Mouse (Mus musculus): Measurements from ENCODE around the gene Tbc1d10b. TPM values are rescaled to one million over a fixed set of nuclear protein-coding genes. Genes with fewer than 3 reads are reported as not detected.
A peak's percentile ranks its signal among the peaks of the same experiment; 100 is the strongest.
"Not testable (repeated sequence)": the region's sequence is repeated elsewhere in the genome, so short reads cannot be mapped to it uniquely, and the experiment has no call there.

Gene Tbc1d10b
- polyA plus RNA-seq, 1 experiment from 2014 or later: 8.6 TPM

GRCm38 (mm10) chr7:127181724-127182123, 26.5 kb downstream of the Tbc1d10b start:
- TF ChIP-seq CTCF (IDR thresholded peaks at IDR 0.05; ENCODE audit: low read depth): peak; percentile 50
- DNase-seq; H3K4me3 ChIP-seq (ENCODE audit: low read depth, low read length); H3K27ac ChIP-seq (ENCODE audit: low read depth); ATAC-seq; H3K36me3 ChIP-seq (replicated peaks; ENCODE audit: insufficient read depth, low read length); H3K9me3 ChIP-seq (ENCODE audit: low read length); H3K4me2 ChIP-seq (ENCODE audit: low read depth, low read length); H3K9ac ChIP-seq (replicated peaks); H3K27me3 ChIP-seq (ENCODE audit: insufficient read depth, low read length): not testable (repeated sequence)
- 29% methylated on average over 3 of the region's 3 CpGs for WGBS (ENCODE audit: insufficient replicate concordance)
- peaks cover 12% of the 10 kb centered on the region for H3K4me1 ChIP-seq (ENCODE audit: insufficient read depth)

GRCm38 (mm10) chr7:127180783-127181182, 27.5 kb downstream of the Tbc1d10b start:
- Histone ChIP-seq H3K27me3 (ENCODE audit: insufficient read depth, low read length) (no peaks in the 10 kb centered on the region), H3K9ac (replicated peaks) (no peak overlapping the region), H3K4me3 (ENCODE audit: low read depth, low read length) (no peak overlapping the region), H3K4me2 (ENCODE audit: low read depth, low read length) (no peak overlapping the region), H3K27ac (ENCODE audit: low read depth) (no peak overlapping the region), H3K4me1 (ENCODE audit: insufficient read depth) (peaks cover 12% of the 10 kb centered on the region), H3K9me3 (ENCODE audit: low read length) (no peaks in the 10 kb centered on the region), H3K36me3 (replicated peaks; ENCODE audit: insufficient read depth, low read length) (no peaks in the 10 kb centered on the region)
- DNase-seq (no peak), ATAC-seq (no peak)
- WGBS (ENCODE audit: insufficient replicate concordance): 41% methylated on average over 2 of the region's 2 CpGs
- no peak for TF ChIP-seq CTCF (IDR thresholded peaks at IDR 0.05; ENCODE audit: low read depth)
- no peak for TF ChIP-seq EP300 (IDR thresholded peaks at IDR 0.05; ENCODE audit: low read depth)

GRCm38 (mm10) chr7:127176937-127177336, 31.3 kb downstream of the Tbc1d10b start:
- H3K36me3 ChIP-seq (replicated peaks; ENCODE audit: insufficient read depth, low read length): no peaks in the 10 kb centered on the region
- no peak overlapping the region for H3K9ac ChIP-seq (replicated peaks)
- H3K27ac ChIP-seq (ENCODE audit: low read depth): no peak overlapping the region
- WGBS (ENCODE audit: insufficient replicate concordance): 67% methylated on average over 4 of the region's 4 CpGs
- H3K27me3 ChIP-seq (ENCODE audit: insufficient read depth, low read length): no peaks in the 10 kb centered on the region
- no peaks in the 10 kb centered on the region for H3K4me1 ChIP-seq (ENCODE audit: insufficient read depth)
- TF ChIP-seq EP300 (IDR thresholded peaks at IDR 0.05; ENCODE audit: low read depth) (no peak), CTCF (IDR thresholded peaks at IDR 0.05; ENCODE audit: low read depth) (no peak)
- peaks cover 2% of the 10 kb centered on the region; the same call in 1 of the 2 replicates for H3K9me3 ChIP-seq (ENCODE audit: low read length)
- no peak overlapping the region for H3K4me2 ChIP-seq (ENCODE audit: low read depth, low read length)
- DNase-seq (no peak), ATAC-seq (no peak)
- no peak overlapping the region for H3K4me3 ChIP-seq (ENCODE audit: low read depth, low read length)

- H3K27me3 ChIP-seq (ENCODE audit: insufficient read depth, low read length): no peaks in the 10 kb centered on the region
Observed at GRCm38 (mm10) chr7:127166501-127166900, 41.8 kb downstream of the Tbc1d10b start.

GRCm38 (mm10) chr7:127165607-127166493, 42.4 kb downstream of the Tbc1d10b start:
- TF ChIP-seq EP300 (IDR thresholded peaks at IDR 0.05; ENCODE audit: low read depth) (no peak), CTCF (IDR thresholded peaks at IDR 0.05; ENCODE audit: low read depth) (no peak)
- Histone ChIP-seq H3K4me3 (ENCODE audit: low read depth, low read length) (no peak overlapping the region), H3K36me3 (replicated peaks; ENCODE audit: insufficient read depth, low read length) (no peaks in the 10 kb centered on the region), H3K27me3 (ENCODE audit: insufficient read depth, low read length) (no peaks in the 10 kb centered on the region), H3K9me3 (ENCODE audit: low read length) (no peaks in the 10 kb centered on the region), H3K4me1 (ENCODE audit: insufficient read depth) (peaks cover 2% of the 10 kb centered on the region; the same call in 1 of the 2 replicates), H3K27ac (ENCODE audit: low read depth) (no peak overlapping the region), H3K4me2 (ENCODE audit: low read depth, low read length) (no peak overlapping the region), H3K9ac (replicated peaks) (no peak overlapping the region)
- no peak for ATAC-seq
- no peak for DNase-seq
- 68% methylated on average over 12 of the region's 12 CpGs for WGBS (ENCODE audit: insufficient replicate concordance)

More at GRCm38 (mm10) chr7:127166501-127166900, 41.8 kb downstream of the Tbc1d10b start:
- no peak for DNase-seq
- H3K9ac ChIP-seq (replicated peaks): no peak overlapping the region
- no peak overlapping the region for H3K4me2 ChIP-seq (ENCODE audit: low read depth, low read length)
- 74% methylated on average over 5 of the region's 5 CpGs for WGBS (ENCODE audit: insufficient replicate concordance)
- H3K4me3 ChIP-seq (ENCODE audit: low read depth, low read length): no peak overlapping the region
- H3K4me1 ChIP-seq (ENCODE audit: insufficient read depth): peaks cover 2% of the 10 kb centered on the region; the same call in 1 of the 2 replicates
- no peaks in the 10 kb centered on the region for H3K9me3 ChIP-seq (ENCODE audit: low read length)
- H3K36me3 ChIP-seq (replicated peaks; ENCODE audit: insufficient read depth, low read length): no peaks in the 10 kb centered on the region
- H3K27ac ChIP-seq (ENCODE audit: low read depth): no peak overlapping the region
- no peak for ATAC-seq
- TF ChIP-seq CTCF (IDR thresholded peaks at IDR 0.05; ENCODE audit: low read depth) (no peak), EP300 (IDR thresholded peaks at IDR 0.05; ENCODE audit: low read depth) (no peak)

GRCm38 (mm10) chr7:127164002-127164401, 44.3 kb downstream of the Tbc1d10b start:
- H3K4me3 ChIP-seq (ENCODE audit: low read depth, low read length): no peak overlapping the region
- H3K36me3 ChIP-seq (replicated peaks; ENCODE audit: insufficient read depth, low read length): no peaks in the 10 kb centered on the region
- H3K27me3 ChIP-seq (ENCODE audit: insufficient read depth, low read length): no peaks in the 10 kb centered on the region
- no peak overlapping the region for H3K27ac ChIP-seq (ENCODE audit: low read depth)
- ATAC-seq: no peak
- WGBS (ENCODE audit: insufficient replicate concordance): 85% methylated on average over 4 of the region's 4 CpGs
- no peak for DNase-seq
- peaks cover 2% of the 10 kb centered on the region; the same call in 1 of the 2 replicates for H3K4me1 ChIP-seq (ENCODE audit: insufficient read depth)
- H3K9me3 ChIP-seq (ENCODE audit: low read length): no peaks in the 10 kb centered on the region
- no peak for TF ChIP-seq EP300 (IDR thresholded peaks at IDR 0.05; ENCODE audit: low read depth)
- no peak for TF ChIP-seq CTCF (IDR thresholded peaks at IDR 0.05; ENCODE audit: low read depth)
- no peak overlapping the region for H3K4me2 ChIP-seq (ENCODE audit: low read depth, low read length)
- no peak overlapping the region for H3K9ac ChIP-seq (replicated peaks)
